Mouse (Mus musculus): ENCODE data around the gene Eftud2.

- TF ChIP-seq POLR2A (IDR thresholded peaks at IDR 0.05; ENCODE audit: borderline replicate concordance, insufficient read depth, low read length) (no peak), CTCF (IDR thresholded peaks at IDR 0.05; ENCODE audit: borderline replicate concordance, insufficient read depth, low read depth, low read length) (no peak)
These were observed 62.4 kb downstream of the Eftud2 start for GRCm38 (mm10) chr11:102818121-102819020.
